Mouse (Mus musculus) spleen, adult 2 months (tissue): ENCODE data around the gene Msantd2.

ENCODE experiments used
- CTCF ChIP-seq: fragments of 200-500 bp; IDR thresholded peaks from 2 replicates; pipeline ENCODE4 v1.5.1; 2011; ENCODE audit warnings: mild to moderate bottlenecking, inconsistent platforms; ENCODE audit not compliant: insufficient read depth, insufficient read length, insufficient replicate concordance; ENCODE audit errors: extremely low read depth
- POLR2A ChIP-seq: fragments of 200-500 bp; IDR thresholded peaks from 2 replicates; pipeline ENCODE4 v1.6.1; 2011; ENCODE audit warnings: low read depth, low read length, inconsistent platforms

DNA sequence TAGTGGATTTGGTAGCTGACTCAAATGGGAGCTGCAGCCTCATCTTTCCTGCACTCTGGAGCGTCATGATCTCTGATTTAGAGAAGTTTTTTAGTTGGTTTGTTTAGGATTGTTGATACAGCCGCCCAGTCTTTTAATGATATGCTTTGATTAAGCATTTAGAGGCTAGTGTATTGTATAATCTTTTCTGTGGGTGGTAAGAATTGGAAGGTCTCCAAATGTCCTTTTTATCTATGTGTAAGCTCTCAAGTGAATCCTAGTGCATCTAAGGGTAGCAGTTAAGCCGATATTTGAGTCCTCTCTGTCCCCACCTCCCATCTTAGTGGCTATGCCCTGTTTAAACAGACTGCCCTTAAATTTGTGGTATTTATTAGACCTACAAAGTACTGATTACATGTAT lies 25.3 kb downstream of the Msantd2 start:
- TF ChIP-seq CTCF (no peak), POLR2A (no peak)
